Mouse (Mus musculus) cortical plate, adult 2 months (tissue): Measurements from ENCODE around the gene Evc2.

Experiments
- CTCF ChIP-seq: fragments of 200-500 bp; IDR thresholded peaks from 2 replicates; pipeline ENCODE4 v1.5.1; 2011; ENCODE audit warnings: mild to moderate bottlenecking, control low read depth, low read length; ENCODE audit not compliant: insufficient read depth; ENCODE audit errors: extremely low read depth
- POLR2A ChIP-seq: fragments of 200-500 bp; IDR thresholded peaks from 2 replicates; pipeline ENCODE4 v1.6.1; 2011; ENCODE audit warnings: mild to moderate bottlenecking, low read length, control low read depth; ENCODE audit not compliant: insufficient read depth; ENCODE audit errors: extremely low read depth

DNA sequence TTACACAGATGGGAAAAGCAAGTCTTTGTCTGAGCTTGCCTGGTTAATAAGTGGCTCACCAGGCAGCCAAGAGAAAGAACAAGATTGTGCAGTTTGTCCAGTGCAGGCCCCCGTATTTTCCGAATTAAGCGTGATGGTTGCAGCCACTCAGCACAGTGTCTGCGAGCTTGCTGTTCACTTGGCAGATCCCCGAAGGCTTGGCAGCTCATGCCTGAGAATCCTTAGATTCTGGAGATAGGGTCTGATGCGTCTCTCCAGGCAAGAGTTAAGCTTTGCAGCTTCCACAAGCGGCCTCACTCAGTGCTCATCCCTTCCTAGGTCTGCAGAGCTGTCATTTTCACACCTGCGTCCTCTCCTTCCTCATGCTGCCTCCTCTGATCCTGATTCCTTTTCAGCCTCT, 30.5 kb downstream of the Evc2 start:
- TF ChIP-seq CTCF (no peak), POLR2A (no peak)
